Mouse (Mus musculus) left cerebral cortex, adult 11 months (tissue): ENCODE measurements around the gene Ric3.

ENCODE experiments used
- DNase-seq: peaks from one replicate; pipeline ENCODE4 v3.0.0; 2022; ENCODE audit warnings: low spot score

The Ric3 gene

GRCm38 (mm10) chr7:109045876-109046275, 37.3 kb downstream of the Ric3 start:
- DNase-seq: no peak

DNA sequence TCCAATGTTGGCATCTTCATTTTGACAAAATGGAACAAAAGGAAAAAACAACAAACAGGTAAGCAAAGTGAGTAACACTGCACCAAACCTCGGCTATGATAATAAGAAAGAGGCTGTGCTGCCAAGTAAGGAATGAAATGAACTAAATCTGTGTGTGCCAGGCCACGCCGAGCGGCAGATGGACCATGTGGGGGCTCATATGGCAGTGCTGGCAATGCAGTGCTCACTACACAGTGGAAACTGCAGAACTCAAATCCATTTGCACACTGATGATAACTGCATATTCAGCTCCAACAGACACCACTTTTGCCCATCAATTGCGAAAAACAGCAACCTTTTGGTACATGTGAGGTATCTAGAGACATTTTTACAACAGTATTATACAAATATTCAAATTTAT, 43.7 kb downstream of the Ric3 start:
- DNase-seq: no peak

- DNase-seq: no peak
Observed at GRCm38 (mm10) chr7:109038987-109039386, 44.1 kb downstream of the Ric3 start.

DNA sequence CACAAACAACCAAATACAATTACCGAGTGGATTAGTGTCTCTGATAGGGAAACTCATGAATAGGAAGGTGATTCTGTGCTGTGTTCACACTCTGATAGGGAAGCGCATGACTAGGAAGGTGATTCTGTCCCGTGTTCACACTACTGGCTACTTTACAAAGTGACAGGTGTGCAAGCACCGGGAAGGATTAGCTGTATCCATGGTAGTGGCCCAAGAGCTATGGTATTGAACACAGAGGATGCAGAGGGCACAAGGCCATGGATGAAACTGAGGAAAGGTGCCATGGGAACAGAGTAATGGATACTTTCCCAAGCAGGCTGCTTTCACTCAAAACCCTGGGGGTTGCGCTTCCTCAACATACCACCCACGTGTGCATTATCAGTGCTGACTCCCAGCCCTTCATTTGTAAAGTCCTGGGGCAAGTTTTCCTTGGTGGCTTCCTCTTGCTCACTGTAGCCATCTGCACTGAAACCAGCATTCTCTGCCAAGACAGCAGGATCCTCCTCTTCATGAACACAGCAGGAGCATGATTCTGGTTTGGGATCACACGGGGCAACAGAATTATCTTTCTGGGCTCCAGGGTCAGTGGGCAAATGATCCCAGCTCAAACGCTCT, 44.9 kb downstream of the Ric3 start:
- no peak for DNase-seq

GRCm38 (mm10) chr7:109032054-109032453, 51.1 kb downstream of the Ric3 start:
- DNase-seq: no peak

DNA sequence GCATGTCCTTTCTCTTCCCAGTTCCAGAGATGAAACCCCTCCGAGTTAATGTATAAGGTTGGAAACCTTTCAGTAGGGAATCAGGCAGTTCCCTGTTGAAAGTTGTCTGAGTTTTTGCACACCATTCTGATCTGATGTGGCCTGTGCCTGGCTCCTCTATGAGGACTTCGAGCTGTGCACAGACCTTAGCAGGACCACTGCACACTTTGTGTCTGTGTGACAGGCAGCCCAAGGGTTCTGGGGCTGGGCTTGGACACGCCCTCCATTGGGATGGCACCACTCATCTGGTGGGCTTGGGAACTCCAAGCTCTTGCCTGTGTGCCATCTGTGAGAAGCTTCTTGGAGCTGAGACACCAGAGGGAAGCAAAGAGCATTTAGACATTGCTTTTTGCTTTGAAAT, 51.8 kb downstream of the Ric3 start:
- DNase-seq: no peak

DNA sequence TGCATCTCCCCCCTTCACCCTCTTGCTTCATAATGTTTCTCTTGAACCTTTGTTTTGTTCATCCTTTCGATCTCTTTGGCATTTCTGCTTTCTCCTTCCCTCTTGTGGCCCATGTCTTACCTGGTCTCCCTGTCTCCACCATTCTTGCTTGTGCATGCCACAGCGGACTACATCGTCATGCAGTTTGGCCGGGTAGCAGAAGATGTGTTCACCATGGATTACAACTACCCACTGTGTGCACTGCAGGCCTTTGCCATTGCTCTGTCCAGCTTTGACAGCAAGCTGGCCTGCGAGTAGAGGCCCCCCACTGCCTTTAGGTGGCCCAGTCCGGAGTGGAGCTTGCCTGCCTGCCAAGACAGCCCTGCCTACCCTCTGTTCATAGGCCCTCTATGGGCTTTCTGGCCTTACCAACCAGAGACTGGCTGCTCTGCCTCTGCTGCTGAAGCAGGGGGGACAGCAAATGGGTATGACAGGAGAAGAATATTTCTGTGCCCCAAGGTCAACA, 53.1 kb downstream of the Ric3 start:
- DNase-seq: no peak

DNA sequence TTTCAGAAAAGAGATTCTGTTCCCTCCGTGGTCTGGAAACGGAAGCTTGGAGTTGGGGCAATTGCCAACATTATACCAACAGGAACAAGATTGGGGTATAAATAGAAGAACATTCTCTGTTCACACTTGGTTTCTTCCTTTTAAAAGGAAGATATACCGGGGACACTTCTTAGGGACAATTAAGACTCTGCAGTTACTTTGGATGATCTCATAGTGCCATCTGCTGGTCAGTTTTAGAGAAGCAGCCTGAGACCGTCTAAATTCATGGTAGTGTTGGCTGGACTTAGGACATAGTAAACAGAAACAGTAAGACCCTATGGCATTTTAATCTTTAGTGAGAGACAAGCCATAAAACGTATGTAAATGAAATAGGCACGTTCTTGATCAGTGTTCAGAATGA, 54.9 kb downstream of the Ric3 start:
- peak; percentile 72 for DNase-seq

DNA sequence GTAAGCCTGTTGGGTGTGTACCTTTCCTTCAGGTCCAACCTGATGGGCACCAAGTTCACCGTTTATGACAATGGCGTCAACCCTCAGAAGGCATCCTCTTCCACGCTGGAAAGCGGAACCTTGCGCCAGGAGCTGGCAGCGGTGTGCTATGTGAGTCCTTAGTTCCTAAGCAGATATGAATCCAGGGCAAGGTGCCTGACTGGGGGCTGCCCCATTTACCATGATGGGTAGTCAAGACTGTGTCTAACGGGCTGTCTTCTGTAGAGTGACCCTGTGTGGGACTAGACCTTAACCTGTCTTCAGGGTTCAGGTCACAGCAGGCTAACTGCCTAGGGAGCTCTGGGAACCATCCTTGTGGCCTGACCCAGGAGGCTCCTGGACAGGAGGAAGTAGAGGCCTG, 55.4 kb downstream of the Ric3 start:
- DNase-seq: no peak

DNA sequence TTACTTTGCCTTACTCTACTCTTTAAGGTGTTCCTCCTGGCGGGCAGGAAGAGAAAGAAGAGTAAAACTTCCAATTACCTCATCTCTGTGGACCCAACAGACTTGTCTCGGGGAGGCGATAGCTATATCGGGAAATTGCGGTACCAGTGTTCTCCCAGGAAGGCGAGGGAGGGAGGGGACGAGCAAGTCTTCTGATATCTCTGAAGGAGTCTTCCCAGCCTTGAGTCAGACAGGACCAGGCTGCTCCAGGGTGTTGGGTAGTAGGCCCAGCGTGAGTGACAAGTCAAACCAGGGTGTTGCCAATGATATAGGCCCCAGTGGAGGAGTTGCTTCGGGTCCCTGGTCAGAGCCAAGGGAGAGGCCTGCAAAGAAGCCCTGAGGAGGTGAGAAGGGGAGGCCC, 56.2 kb downstream of the Ric3 start:
- no peak for DNase-seq

DNA sequence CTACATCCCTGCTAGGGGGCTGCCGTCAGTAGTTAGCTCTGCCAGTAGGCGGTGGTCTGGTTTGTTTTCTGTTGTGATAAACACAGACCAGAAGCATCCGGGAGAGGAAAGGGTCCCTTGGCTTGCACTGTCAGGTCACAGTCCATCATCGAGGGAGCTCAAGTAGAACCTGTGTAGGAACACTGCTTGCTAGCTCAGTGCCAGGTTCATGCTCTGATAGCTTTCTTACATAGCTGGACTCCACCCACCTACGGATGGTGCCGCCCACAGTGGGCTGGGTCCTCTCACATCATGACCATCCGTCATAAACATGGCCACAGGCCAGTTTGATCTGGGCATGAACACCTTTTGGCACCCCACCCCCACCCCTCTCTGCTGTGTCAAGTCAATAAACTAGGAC, 57.4 kb downstream of the Ric3 start:
- no peak for DNase-seq

- DNase-seq: peak; percentile 71
Observed at GRCm38 (mm10) chr7:109021428-109021827, 61.7 kb downstream of the Ric3 start.

- no peak for DNase-seq
Observed at GRCm38 (mm10) chr7:109019243-109019642, 63.9 kb downstream of the Ric3 start.

DNA sequence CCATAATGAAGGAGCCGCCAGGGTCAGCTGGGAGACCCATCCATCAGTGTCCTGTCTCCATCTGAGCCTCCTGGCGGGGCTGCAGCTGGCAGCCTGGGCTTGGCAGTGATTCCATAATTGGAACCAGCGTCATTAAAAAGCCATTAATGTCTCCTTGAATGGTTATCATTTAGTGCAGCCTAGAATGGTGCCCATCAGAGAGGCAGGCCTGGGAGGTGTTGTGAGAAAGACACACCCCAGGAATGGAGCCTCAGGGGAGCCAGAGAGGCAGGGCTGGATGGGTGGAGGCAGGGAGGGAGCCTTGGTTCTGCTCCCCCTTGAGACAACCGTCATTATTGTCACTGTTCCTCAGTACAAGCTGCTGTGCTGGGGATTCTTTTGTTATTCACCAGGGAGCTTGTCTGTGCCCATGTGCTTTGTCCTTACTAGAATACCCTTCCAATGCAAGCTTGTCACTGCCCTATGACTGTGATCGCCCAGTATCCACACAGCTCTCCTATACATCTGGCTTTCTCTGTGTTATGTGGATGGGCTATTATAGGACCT, 66.7 kb downstream of the Ric3 start:
- DNase-seq: no peak

DNA sequence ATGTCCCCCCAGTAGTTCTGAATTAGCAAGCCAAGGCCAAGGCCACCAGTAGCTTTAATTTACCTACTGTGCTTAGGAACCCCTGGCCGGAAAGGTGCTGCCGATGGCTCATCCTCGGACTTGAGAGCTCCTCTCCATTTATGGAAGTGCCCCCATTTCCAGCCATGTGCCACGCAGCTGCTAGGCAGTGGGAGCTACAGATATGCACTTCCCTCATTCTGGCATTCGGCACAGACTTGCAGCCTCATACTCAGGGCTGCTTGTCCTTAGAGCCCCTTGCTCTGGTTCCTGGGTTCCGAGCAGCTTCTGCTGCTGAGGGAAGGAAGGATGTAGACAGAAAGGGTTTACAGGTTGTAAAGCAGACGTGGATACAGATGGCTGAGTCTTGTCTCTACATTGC, 68.3 kb downstream of the Ric3 start:
- no peak for DNase-seq

DNA sequence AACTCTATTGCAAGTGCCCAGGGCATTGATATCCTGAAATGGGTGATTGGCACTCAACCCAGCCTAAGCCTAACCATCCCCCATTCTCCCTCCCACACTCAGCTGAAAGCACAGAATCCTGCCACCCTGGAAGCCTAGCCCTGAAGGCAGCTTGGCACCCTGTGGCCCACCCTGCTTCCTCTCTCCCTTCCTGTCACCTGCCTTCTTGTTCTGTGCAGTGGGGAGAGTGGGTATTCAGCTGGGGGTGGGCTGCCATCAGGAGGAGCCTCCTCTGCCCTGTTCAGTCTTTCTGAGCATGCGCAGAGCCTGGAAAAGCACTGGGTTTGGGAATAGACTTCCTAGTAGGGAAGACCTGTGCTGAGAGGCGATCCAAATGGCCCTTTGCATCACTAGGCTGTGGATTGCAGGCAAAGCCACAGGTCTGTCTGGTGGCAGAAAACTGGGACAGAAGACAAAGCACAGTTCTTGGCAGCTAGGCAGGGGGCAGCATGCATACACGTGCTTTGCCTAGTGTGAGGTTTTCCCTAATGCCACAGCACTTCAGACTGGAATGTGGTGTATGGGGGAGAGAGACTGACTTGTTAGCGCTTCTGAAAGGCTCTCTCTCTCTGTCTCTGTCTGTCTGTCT, 70.0 kb downstream of the Ric3 start:
- no peak for DNase-seq

GRCm38 (mm10) chr7:109012575-109012974, 70.6 kb downstream of the Ric3 start:
- DNase-seq: no peak

DNA sequence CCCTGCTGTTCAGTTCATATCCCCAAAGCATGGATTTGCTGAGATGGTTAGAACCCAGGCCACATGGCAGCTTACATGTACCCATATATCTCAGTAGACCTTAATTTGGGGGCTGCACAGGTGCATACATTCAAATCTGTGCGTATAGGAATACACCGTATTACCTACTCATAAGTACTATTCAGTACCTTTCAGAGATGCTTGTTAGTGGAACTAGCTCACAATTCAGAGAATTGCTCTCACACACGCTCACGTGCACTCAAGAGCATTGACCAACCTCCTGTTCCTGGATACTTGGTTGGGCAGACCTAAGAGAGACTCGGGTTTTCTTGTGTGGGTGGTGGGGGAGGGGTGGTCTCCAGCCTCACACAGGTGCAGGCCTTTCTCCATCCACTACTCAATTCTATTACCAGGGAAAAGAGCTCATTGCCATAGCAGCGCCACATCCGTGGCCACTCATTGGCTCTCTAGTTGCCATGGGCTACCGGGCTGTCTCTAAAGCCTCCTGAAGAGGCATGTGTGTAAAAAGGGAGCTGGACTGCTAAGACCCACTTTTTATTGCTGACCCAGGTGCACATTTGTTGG, 71.4 kb downstream of the Ric3 start:
- peak; percentile 64 for DNase-seq

GRCm38 (mm10) chr7:109010720-109011595, 72.2 kb downstream of the Ric3 start:
- DNase-seq: no peak

GRCm38 (mm10) chr7:109009260-109009659, 73.9 kb downstream of the Ric3 start:
- DNase-seq: no peak

GRCm38 (mm10) chr7:109003653-109004052, 79.5 kb downstream of the Ric3 start:
- DNase-seq: no peak

DNA sequence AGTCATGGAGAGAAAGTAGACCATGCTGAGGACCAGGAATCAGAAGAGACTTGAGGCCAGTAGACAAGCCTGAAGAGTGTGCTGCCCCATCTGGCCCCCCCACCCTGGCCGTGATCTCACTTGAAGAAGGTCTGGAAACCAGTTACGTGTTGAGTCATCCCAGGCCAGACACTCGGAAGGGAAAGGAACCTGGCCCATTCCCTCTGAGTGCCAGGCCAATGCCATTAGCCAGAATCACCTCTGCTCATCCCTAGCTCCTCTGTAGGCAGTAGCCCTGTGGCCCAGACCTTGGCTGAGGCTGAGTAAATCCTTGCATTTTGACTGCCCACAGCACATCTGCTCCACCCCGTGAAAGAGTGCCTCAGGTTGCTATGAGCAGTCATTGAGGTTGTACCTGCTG, 81.2 kb downstream of the Ric3 start:
- no peak for DNase-seq
